Mouse (Mus musculus): ENCODE results near the gene Tmem106a.

DNA sequence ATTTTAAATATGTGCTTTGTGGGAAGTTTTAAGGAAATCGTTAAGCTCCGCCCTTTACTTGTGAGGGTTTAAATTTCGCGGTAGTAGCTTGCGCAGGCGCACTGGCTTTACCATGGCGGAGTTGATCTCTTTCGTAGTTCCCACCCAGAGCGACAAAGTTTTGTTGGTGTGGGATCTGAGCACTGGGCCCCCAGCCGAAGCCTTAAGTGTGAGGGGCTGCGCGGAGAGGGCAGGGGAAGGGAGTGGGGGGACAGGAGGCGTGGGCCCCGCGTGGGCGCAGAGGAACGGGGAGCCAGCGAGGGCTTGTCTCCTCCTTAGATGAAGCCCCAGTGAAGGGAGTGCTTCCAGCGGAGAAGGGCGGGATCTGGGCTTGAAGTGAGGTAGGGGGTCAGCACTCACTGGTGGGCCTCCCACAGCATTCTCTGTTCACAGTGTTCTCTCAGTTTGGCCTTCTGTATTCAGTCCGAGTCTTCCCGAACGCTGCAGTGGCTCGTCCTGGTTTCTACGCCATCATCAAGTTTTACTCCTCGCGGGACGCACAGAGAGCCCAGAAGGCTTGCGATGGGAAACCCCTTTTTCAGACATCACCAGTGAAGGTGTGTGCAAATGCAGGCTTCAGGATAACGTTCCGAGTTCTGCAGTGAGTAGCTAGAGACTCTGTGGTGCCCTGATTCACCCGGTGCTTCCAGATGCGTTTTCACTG is 46.0 kb downstream of the Tmem106a start:
- TF ChIP-seq CHD2 (IDR thresholded peaks at IDR 0.05; ENCODE audit: low read depth, low read length) (no peak), MAFK (IDR thresholded peaks at IDR 0.05; ENCODE audit: insufficient read depth, low read depth, low read length) (no peak), ZNF384 (IDR thresholded peaks at IDR 0.05; ENCODE audit: low read depth, low read length) (no peak)

Data from ES-E14 (cell line).